Mouse (Mus musculus): ENCODE measurements at regions not wholly inside any gene's neighbourhood (a gene's known extent, or its start where the extent isn't known, plus 50 kb on each side); places are given as distances from the start of the nearest gene placed in this dataset.

DNA sequence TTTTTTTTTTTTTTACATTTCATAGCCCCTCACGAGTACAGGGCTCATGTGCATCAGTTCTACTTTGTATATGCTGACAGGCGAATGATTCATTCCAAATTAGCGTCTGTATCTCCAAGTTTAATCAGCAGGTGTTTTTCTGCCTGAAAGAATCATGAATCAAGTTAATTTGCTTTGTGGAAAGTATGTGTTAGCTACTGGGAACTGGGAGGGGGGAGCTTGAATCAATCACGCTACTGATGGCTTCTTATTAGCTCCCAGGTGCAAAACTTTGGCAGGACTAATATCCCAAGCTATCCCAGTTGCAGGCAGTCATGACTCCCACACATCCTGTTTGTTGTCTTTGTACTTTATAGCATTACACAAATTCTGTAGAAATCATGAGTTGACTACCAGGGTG lies 165.7 kb downstream of the Postn start:
- no peak for TF ChIP-seq CTCF (IDR thresholded peaks at IDR 0.05; ENCODE audit: control insufficient read depth, insufficient read depth, low read length)
- no peak for TF ChIP-seq POLR2A (IDR thresholded peaks at IDR 0.05; ENCODE audit: borderline replicate concordance, control insufficient read depth, low read depth, low read length)

Measured in bone marrow, adult 2 months (tissue).